Mouse (Mus musculus) stomach, embryonic 16.5 days (tissue): ENCODE results near the gene Ldb2. TPM values are rescaled to one million over a fixed set of nuclear protein-coding genes. Genes with fewer than 3 reads are reported as not detected.

ENCODE experiments used
- ATAC-seq: fragments of 200-750 bp; cut with Nextera tagmentation; 2 replicates; pipeline ENCODE4 v1.8.0; 2017; ENCODE audit warnings: moderate number of reproducible peaks, moderate TSS enrichment; ENCODE audit not compliant: insufficient read depth, low FRiP score
- H3K27ac ChIP-seq: fragments of 300-500 bp; sonication (generic); 2 replicates; pipeline ENCODE4 v1.5.1; 2014; ENCODE audit warnings: low read length
- H3K27me3 ChIP-seq: fragments of 300-500 bp; sonication (generic); 2 replicates; pipeline ENCODE4 v1.6.1; 2014; ENCODE audit warnings: low read length, control low read depth, mixed read lengths; ENCODE audit not compliant: control insufficient read depth, insufficient read depth
- H3K36me3 ChIP-seq: fragments of 300-500 bp; sonication (generic); 2 replicates; pipeline ENCODE4 v1.6.1; 2014; ENCODE audit warnings: low read length; ENCODE audit not compliant: control insufficient read depth, insufficient read depth
- H3K4me1 ChIP-seq: fragments of 300-500 bp; sonication (generic); 2 replicates; pipeline ENCODE4 v1.6.1; 2014; ENCODE audit warnings: low read length, control low read depth, mixed read lengths; ENCODE audit not compliant: control insufficient read depth, insufficient read depth
- H3K4me2 ChIP-seq: fragments of 300-500 bp; sonication (generic); 2 replicates; pipeline ENCODE4 v1.6.1; 2014; ENCODE audit warnings: low read depth, low read length, mixed read lengths
- H3K4me3 ChIP-seq: fragments of 300-500 bp; sonication (generic); replicated peaks from 2 replicates; pipeline ENCODE4 v1.5.1; 2014; ENCODE audit warnings: mild to moderate bottlenecking, low read length
- H3K9ac ChIP-seq: fragments of 300-500 bp; sonication (generic); 2 replicates; pipeline ENCODE4 v1.6.1; 2014; ENCODE audit warnings: low read length
- H3K9me3 ChIP-seq: fragments of 300-500 bp; sonication (generic); replicated peaks from 2 replicates; pipeline ENCODE4 v1.6.1; 2016; ENCODE audit warnings: low read length, control low read depth; ENCODE audit not compliant: control insufficient read depth
- WGBS: fragments of 180-500 bp; shearing (Covaris S2); extraction: QIAGEN DNeasy Blood & Tissue Kit; methylation state at CpG from one replicate; pipeline ENCODE4 v1.1.7; 2014; 5-methylcytosine and 5-hydroxymethylcytosine counted together
- polyA plus RNA-seq: library from polyadenylated mRNA; unstranded; fragments of >200 nt; fragmentation: Nextera tagmentation; extraction: Ambion mirVana; gene quantifications from 2 replicates; pipeline ENCODE4 v1.2.1, GENCODE M21; 2015

The Ldb2 gene
- polyA plus RNA-seq, 1 experiment from 2014 or later, result 38.5 TPM

GRCm38 (mm10) chr5:44593522-44594218 lies 205.8 kb downstream of the Ldb2 start:
- 52% methylated on average over 15 of the region's 15 CpGs for WGBS
- H3K27ac ChIP-seq, result peak overlapping the region; percentile 80
- ATAC-seq, result peak; percentile 64; the same call in 1 of the 2 replicates
- no peak overlapping the region for H3K4me3 ChIP-seq
- no peaks in the 10 kb centered on the region for H3K36me3 ChIP-seq
- peaks cover 22% of the 10 kb centered on the region for H3K4me1 ChIP-seq
- peak overlapping the region; percentile 36; the same call in 1 of the 2 replicates for H3K4me2 ChIP-seq
- no peaks in the 10 kb centered on the region for H3K9me3 ChIP-seq
- H3K27me3 ChIP-seq, result no peaks in the 10 kb centered on the region
- H3K9ac ChIP-seq, result peak overlapping the region; percentile 34; the same call in 1 of the 2 replicates

- Histone ChIP-seq H3K4me1 (peaks cover 25% of the 10 kb centered on the region), H3K36me3 (no peaks in the 10 kb centered on the region), H3K27ac (no peak overlapping the region), H3K9me3 (no peaks in the 10 kb centered on the region), H3K4me2 (no peak overlapping the region), H3K27me3 (no peaks in the 10 kb centered on the region), H3K9ac (no peak overlapping the region), H3K4me3 (no peak overlapping the region)
- 77% methylated on average over 3 of the region's 3 CpGs for WGBS
- no peak for ATAC-seq
These were observed 208.7 kb downstream of the Ldb2 start for GRCm38 (mm10) chr5:44590750-44591149.

GRCm38 (mm10) chr5:44589318-44589717 lies 210.2 kb downstream of the Ldb2 start:
- no peaks in the 10 kb centered on the region for H3K9me3 ChIP-seq
- no peaks in the 10 kb centered on the region for H3K36me3 ChIP-seq
- ATAC-seq, result no peak
- no peak overlapping the region for H3K4me2 ChIP-seq
- H3K27me3 ChIP-seq, result no peaks in the 10 kb centered on the region
- H3K4me3 ChIP-seq, result no peak overlapping the region
- no peak overlapping the region for H3K9ac ChIP-seq
- H3K4me1 ChIP-seq, result peaks cover 22% of the 10 kb centered on the region
- H3K27ac ChIP-seq, result no peak overlapping the region
- WGBS, result 22% methylated on average over 1 of the region's 1 CpGs

GRCm38 (mm10) chr5:44586571-44586970 lies 212.9 kb downstream of the Ldb2 start:
- peaks cover 9% of the 10 kb centered on the region; the same call in 1 of the 2 replicates for H3K4me1 ChIP-seq
- H3K27me3 ChIP-seq, result no peaks in the 10 kb centered on the region
- no peaks in the 10 kb centered on the region for H3K36me3 ChIP-seq
- WGBS, result 35% methylated on average over 5 of the region's 5 CpGs
- no peak overlapping the region for H3K9ac ChIP-seq
- H3K9me3 ChIP-seq, result no peaks in the 10 kb centered on the region
- ATAC-seq, result no peak
- H3K4me3 ChIP-seq, result no peak overlapping the region
- peak overlapping the region; percentile 41; the same call in 1 of the 2 replicates for H3K27ac ChIP-seq
- H3K4me2 ChIP-seq, result no peak overlapping the region

- Histone ChIP-seq H3K36me3 (no peaks in the 10 kb centered on the region), H3K9ac (no peak overlapping the region), H3K4me1 (peaks cover 8% of the 10 kb centered on the region), H3K4me2 (no peak overlapping the region), H3K27ac (no peak overlapping the region), H3K4me3 (no peak overlapping the region), H3K27me3 (no peaks in the 10 kb centered on the region), H3K9me3 (no peaks in the 10 kb centered on the region)
- 57% methylated on average over 10 of the region's 10 CpGs for WGBS
- ATAC-seq, result no peak
These were observed 219.5 kb downstream of the Ldb2 start for GRCm38 (mm10) chr5:44579899-44580459.

GRCm38 (mm10) chr5:44576682-44577349 lies 222.7 kb downstream of the Ldb2 start:
- Histone ChIP-seq H3K27ac (no peak overlapping the region), H3K4me2 (no peak overlapping the region), H3K27me3 (no peaks in the 10 kb centered on the region), H3K9me3 (no peaks in the 10 kb centered on the region), H3K4me1 (peaks cover 8% of the 10 kb centered on the region), H3K9ac (no peak overlapping the region), H3K4me3 (no peak overlapping the region), H3K36me3 (no peaks in the 10 kb centered on the region)
- 42% methylated on average over 2 of the region's 2 CpGs for WGBS
- ATAC-seq, result no peak

- H3K4me2 ChIP-seq, result no peak overlapping the region
- no peaks in the 10 kb centered on the region for H3K36me3 ChIP-seq
- H3K9me3 ChIP-seq, result no peaks in the 10 kb centered on the region
- H3K27me3 ChIP-seq, result no peaks in the 10 kb centered on the region
- no peak overlapping the region for H3K4me3 ChIP-seq
- H3K4me1 ChIP-seq, result peaks cover 7% of the 10 kb centered on the region; the same call in 1 of the 2 replicates
- WGBS, result 93% methylated on average over 1 of the region's 1 CpGs
- H3K27ac ChIP-seq, result no peak overlapping the region
- H3K9ac ChIP-seq, result no peak overlapping the region
- ATAC-seq, result no peak
These were observed 224.8 kb downstream of the Ldb2 start for GRCm38 (mm10) chr5:44574681-44575080.

- H3K4me3 ChIP-seq, result no peak overlapping the region
- H3K9ac ChIP-seq, result no peak overlapping the region
- H3K9me3 ChIP-seq, result no peaks in the 10 kb centered on the region
- peaks cover 6% of the 10 kb centered on the region; the same call in 1 of the 2 replicates for H3K4me1 ChIP-seq
- no peak for ATAC-seq
- H3K27ac ChIP-seq, result no peak overlapping the region
- no peak overlapping the region for H3K4me2 ChIP-seq
- H3K27me3 ChIP-seq, result no peaks in the 10 kb centered on the region
- WGBS, result 72% methylated on average over 11 of the region's 11 CpGs
- H3K36me3 ChIP-seq, result no peaks in the 10 kb centered on the region
These were observed 245.6 kb downstream of the Ldb2 start for GRCm38 (mm10) chr5:44553765-44554352.

GRCm38 (mm10) chr5:44553155-44553554 lies 246.3 kb downstream of the Ldb2 start:
- Histone ChIP-seq H3K27ac (no peak overlapping the region), H3K4me3 (no peak overlapping the region), H3K36me3 (no peaks in the 10 kb centered on the region), H3K4me1 (peaks cover 6% of the 10 kb centered on the region; the same call in 1 of the 2 replicates), H3K4me2 (no peak overlapping the region), H3K27me3 (no peaks in the 10 kb centered on the region), H3K9me3 (no peaks in the 10 kb centered on the region), H3K9ac (no peak overlapping the region)
- no peak for ATAC-seq
